Mouse (Mus musculus): ENCODE measurements around the gene Rfx2. TPM values are rescaled to one million over a fixed set of nuclear protein-coding genes. Genes with fewer than 3 reads are reported as not detected.

Rfx2 gene
- 1 to 10 TPM; 5.4 to 6.4 TPM for total RNA-seq (2021)
- long read RNA-seq, experiment 1, partial matches to known transcripts: 1 of 4 reads
- long read RNA-seq, experiment 1, other reads (novel, unspliced or antisense): 2 of 4 reads
- long read RNA-seq, experiment 2, partial matches to known transcripts: 0 of 4 reads
- long read RNA-seq, experiment 2, other reads (novel, unspliced or antisense): 1 of 4 reads

- H3K27ac ChIP-seq: peak within 1 kb of the TSS; percentile 65
- no peak for DNase-seq (ENCODE audit: low spot score in 2 of 2)
- H3K4me3 ChIP-seq: peak within 1 kb of the TSS; percentile 67
- TF ChIP-seq CTCF (conservative IDR thresholded peaks at IDR 0.05): no peak
Observed at GRCm38 (mm10) chr17:56830411-56831110, at the start of gene Rfx2. Gene Rfx2, minus strand, starts transcription at chr17:56831013.

- no peak for DNase-seq (ENCODE audit: low spot score in 2 of 2)
- TF ChIP-seq CTCF (conservative IDR thresholded peaks at IDR 0.05): no peak
- Histone ChIP-seq H3K4me3 (no peak overlapping the region), H3K27ac (no peak overlapping the region)
Observed at GRCm38 (mm10) chr17:56877426-56877825, 46.6 kb upstream of the Rfx2 start.

GRCm38 (mm10) chr17:56876981-56877380 is 46.2 kb upstream of the Rfx2 start:
- TF ChIP-seq CTCF (conservative IDR thresholded peaks at IDR 0.05): no peak

GRCm38 (mm10) chr17:56876465-56876864 is 45.7 kb upstream of the Rfx2 start:
- TF ChIP-seq CTCF (conservative IDR thresholded peaks at IDR 0.05): no peak
- DNase-seq (ENCODE audit: low spot score in 2 of 2): no peak
- Histone ChIP-seq H3K4me3 (no peak overlapping the region), H3K27ac (no peak overlapping the region)

More at GRCm38 (mm10) chr17:56876981-56877380, 46.2 kb upstream of the Rfx2 start:
- Histone ChIP-seq H3K4me3 (no peak overlapping the region), H3K27ac (no peak overlapping the region)
- DNase-seq (ENCODE audit: low spot score in 2 of 2): no peak

- Histone ChIP-seq H3K4me3 (no peak within 1 kb of the TSS), H3K27ac (no peak within 1 kb of the TSS)
- no peak for DNase-seq (ENCODE audit: low spot score in 2 of 2)
- TF ChIP-seq CTCF (conservative IDR thresholded peaks at IDR 0.05): no peak
Observed at GRCm38 (mm10) chr17:56874936-56875651, 44.3 kb upstream of the Rfx2 start, which contains the start of gene 1700061G19Rik. Gene 1700061G19Rik, plus strand, starts transcription at chr17:56875477.

GRCm38 (mm10) chr17:56874237-56874636 is 43.4 kb upstream of the Rfx2 start, which contains the start of gene Acsbg2:
Gene Acsbg2, minus strand, starts transcription at chr17:56874447.
- no peak for TF ChIP-seq CTCF (conservative IDR thresholded peaks at IDR 0.05)
- Histone ChIP-seq H3K27ac (no peak within 1 kb of the TSS), H3K4me3 (no peak within 1 kb of the TSS)
- no peak for DNase-seq (ENCODE audit: low spot score in 2 of 2)

GRCm38 (mm10) chr17:56872512-56872911 is 41.7 kb upstream of the Rfx2 start:
- Histone ChIP-seq H3K4me3 (no peak overlapping the region), H3K27ac (no peak overlapping the region)
- no peak for DNase-seq (ENCODE audit: low spot score in 2 of 2)
- no peak for TF ChIP-seq CTCF (conservative IDR thresholded peaks at IDR 0.05)

GRCm38 (mm10) chr17:56871767-56872166 is 41.0 kb upstream of the Rfx2 start:
- H3K27ac ChIP-seq: no peak overlapping the region
- no peak overlapping the region for H3K4me3 ChIP-seq
- no peak for DNase-seq (ENCODE audit: low spot score in 2 of 2)
- TF ChIP-seq CTCF (conservative IDR thresholded peaks at IDR 0.05): no peak

GRCm38 (mm10) chr17:56870287-56870953 is 39.6 kb upstream of the Rfx2 start:
- Histone ChIP-seq H3K4me3 (no peak overlapping the region), H3K27ac (no peak overlapping the region)
- no peak for DNase-seq (ENCODE audit: low spot score in 2 of 2)
- no peak for TF ChIP-seq CTCF (conservative IDR thresholded peaks at IDR 0.05)

- DNase-seq (ENCODE audit: low spot score in 2 of 2): no peak
- TF ChIP-seq CTCF (conservative IDR thresholded peaks at IDR 0.05): no peak
- no peak overlapping the region for H3K4me3 ChIP-seq
Observed at GRCm38 (mm10) chr17:56869481-56869977, 38.7 kb upstream of the Rfx2 start.

GRCm38 (mm10) chr17:56866071-56866470 is 35.3 kb upstream of the Rfx2 start:
- Histone ChIP-seq H3K27ac (no peak overlapping the region), H3K4me3 (no peak overlapping the region)
- no peak for DNase-seq (ENCODE audit: low spot score in 2 of 2)
- no peak for TF ChIP-seq CTCF (conservative IDR thresholded peaks at IDR 0.05)

More at GRCm38 (mm10) chr17:56869481-56869977, 38.7 kb upstream of the Rfx2 start:
- H3K27ac ChIP-seq: no peak overlapping the region

- no peak overlapping the region for H3K4me3 ChIP-seq
- no peak for TF ChIP-seq CTCF (conservative IDR thresholded peaks at IDR 0.05)
- no peak overlapping the region for H3K27ac ChIP-seq
- no peak for DNase-seq (ENCODE audit: low spot score in 2 of 2)
Observed at GRCm38 (mm10) chr17:56861197-56861596, 30.4 kb upstream of the Rfx2 start.
